Mouse (Mus musculus) ES-E14 (cell line): ENCODE data around the gene Eif5a2.

Source experiments
- CHD2 ChIP-seq: IDR thresholded peaks from 2 replicates; pipeline ENCODE4 v1.6.1; 2014; ENCODE audit warnings: mild to moderate bottlenecking, low read depth, low read length, inconsistent platforms
- HCFC1 ChIP-seq: IDR thresholded peaks from 2 replicates; pipeline ENCODE4 v1.6.1; 2012; ENCODE audit warnings: low read length, inconsistent platforms, borderline replicate concordance; ENCODE audit not compliant: insufficient read depth
- ZC3H11A ChIP-seq: IDR thresholded peaks from 2 replicates; pipeline ENCODE4 v1.6.1; 2012; ENCODE audit warnings: low read depth, mild to moderate bottlenecking, inconsistent platforms, low read length, borderline replicate concordance
- ZNF384 ChIP-seq: IDR thresholded peaks from 2 replicates; pipeline ENCODE4 v1.6.1; 2012; ENCODE audit warnings: low read depth, low read length, inconsistent platforms

DNA sequence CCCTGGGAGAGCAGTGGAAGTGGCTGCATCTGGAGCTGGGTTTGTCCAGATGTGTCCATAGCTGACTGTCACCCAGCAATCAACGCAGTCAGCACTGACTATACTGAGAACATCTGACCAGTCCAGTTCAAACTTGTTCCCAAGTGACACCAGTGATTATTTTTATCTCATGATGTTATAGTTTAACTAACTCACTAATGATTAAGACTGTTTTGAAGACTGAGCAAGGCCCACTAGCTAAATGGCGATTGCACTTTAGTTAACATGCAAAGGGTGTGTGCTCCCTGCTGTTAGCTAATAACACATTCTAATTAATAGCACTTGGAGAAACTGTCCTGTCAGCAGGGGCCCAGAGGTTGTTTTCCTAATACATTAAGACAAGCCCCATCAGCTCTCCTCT, 44.1 kb upstream of the Eif5a2 start:
- TF ChIP-seq ZNF384 (no peak), CHD2 (no peak), HCFC1 (no peak), ZC3H11A (no peak)
